Mouse (Mus musculus) adipocyte (in vitro differentiated cells): Measurements from ENCODE around the gene Pdss2.
"Not testable (repeated sequence)": the region's sequence is repeated elsewhere in the genome, so short reads cannot be mapped to it uniquely, and the experiment has no call there.

Source experiments
- DNase-seq: peaks from one replicate; pipeline ENCODE4 v3.0.0-alpha.2; 2016; ENCODE audit warnings: low spot score

Gene Pdss2

GRCm38 (mm10) chr10:43242215-43242614 lies 20.9 kb downstream of the Pdss2 start:
- DNase-seq: no peak

GRCm38 (mm10) chr10:43244262-43244806 lies 23.0 kb downstream of the Pdss2 start:
- no peak for DNase-seq

- DNase-seq: no peak
These were observed 24.3 kb downstream of the Pdss2 start for GRCm38 (mm10) chr10:43245461-43246200.

GRCm38 (mm10) chr10:43247994-43248393 lies 26.7 kb downstream of the Pdss2 start:
- DNase-seq: peak; percentile 16

- peak; percentile 24 for DNase-seq
These were observed 31.0 kb downstream of the Pdss2 start for GRCm38 (mm10) chr10:43252324-43252723.

- DNase-seq: not testable (repeated sequence)
These were observed 35.7 kb downstream of the Pdss2 start for GRCm38 (mm10) chr10:43256965-43257364.

GRCm38 (mm10) chr10:43257500-43257899 lies 36.2 kb downstream of the Pdss2 start:
- DNase-seq: not testable (repeated sequence)

GRCm38 (mm10) chr10:43271318-43271717 lies 50.0 kb downstream of the Pdss2 start:
- DNase-seq: no peak

GRCm38 (mm10) chr10:43272381-43272780 lies 51.1 kb downstream of the Pdss2 start:
- DNase-seq: no peak

GRCm38 (mm10) chr10:43273057-43273456 lies 51.8 kb downstream of the Pdss2 start:
- DNase-seq: no peak

- no peak for DNase-seq
These were observed 54.2 kb downstream of the Pdss2 start for GRCm38 (mm10) chr10:43275446-43275845.

GRCm38 (mm10) chr10:43276116-43276659 lies 54.9 kb downstream of the Pdss2 start:
- no peak for DNase-seq

- no peak for DNase-seq
These were observed 56.2 kb downstream of the Pdss2 start for GRCm38 (mm10) chr10:43277266-43278145.

GRCm38 (mm10) chr10:43279637-43280288 lies 58.5 kb downstream of the Pdss2 start:
- DNase-seq: no peak

- no peak for DNase-seq
These were observed 64.3 kb downstream of the Pdss2 start for GRCm38 (mm10) chr10:43285541-43285940.

GRCm38 (mm10) chr10:43290638-43291230 lies 69.4 kb downstream of the Pdss2 start:
- DNase-seq: no peak

- no peak for DNase-seq
These were observed 70.0 kb downstream of the Pdss2 start for GRCm38 (mm10) chr10:43291333-43291736.

GRCm38 (mm10) chr10:43292454-43292853 lies 71.2 kb downstream of the Pdss2 start:
- no peak for DNase-seq

GRCm38 (mm10) chr10:43294331-43294730 lies 73.0 kb downstream of the Pdss2 start:
- DNase-seq: no peak

- DNase-seq: no peak
These were observed 87.0 kb downstream of the Pdss2 start for GRCm38 (mm10) chr10:43308105-43308810.
